In the genomic region with DNA sequence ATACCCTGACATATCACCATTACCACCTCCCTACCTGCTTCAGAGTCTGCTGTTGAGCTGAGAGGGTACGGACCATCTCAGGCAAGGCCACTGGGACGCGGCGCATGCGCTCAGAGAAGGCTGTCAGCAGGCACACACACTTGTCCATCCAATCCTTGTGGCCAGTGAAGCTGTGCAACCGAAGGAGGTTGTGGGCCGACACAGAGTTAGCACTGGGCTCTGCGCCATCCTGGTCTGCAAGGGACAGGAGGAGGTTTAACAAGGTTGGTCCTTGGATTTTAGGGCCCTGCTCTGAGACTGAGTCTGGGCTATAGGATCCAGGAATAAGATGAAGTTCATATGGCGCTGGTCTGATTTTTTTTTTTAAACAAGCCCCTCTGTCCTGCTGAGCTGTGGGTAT, we compare ENCODE assay signal across 24 mouse cellular contexts. TPM values are rescaled to one million over a fixed set of nuclear protein-coding genes. Genes with fewer than 3 reads are reported as not detected.
DNase-seq lines count a peak whose midpoint lies in the region; ATAC-seq and TF ChIP-seq lines count a peak whose summit lies in the region.
"Had no signal": no experiment of that assay in that cellular context is flagged by ENCODE, and none has a peak within 500 bp of the region (broad histone marks: within the 10 kb centered on the region; RNA-seq: fewer than 3 reads in every experiment).

No protein-coding gene starts in this region.

- no peak for ATAC-seq in forebrain, embryonic 13.5 days
- no peak for ATAC-seq in forebrain, embryonic 11.5 days (replicated peaks; ENCODE audit: low FRiP score)
- ATAC-seq in megakaryocyte, adult 5-6 weeks (ENCODE audit: poor library complexity, severe bottlenecking) = no peak
- ATAC-seq: forebrain, embryonic 14.5 days; forebrain, embryonic 16.5 days had no signal

- no peak overlapping the region for H3K27ac ChIP-seq in forebrain, embryonic 13.5 days
- H3K27ac ChIP-seq in forebrain, embryonic 11.5 days (ENCODE audit: low read depth, low read length) = no peak overlapping the region
- no peak overlapping the region for H3K27ac ChIP-seq in testis, adult 2 months (ENCODE audit: control insufficient read depth, insufficient read depth, low read depth, low read length)
- H3K27ac ChIP-seq: embryonic facial prominence, embryonic 13.5 days; embryonic facial prominence, embryonic 15.5 days; forebrain, embryonic 10.5 days had no signal

- peak; percentile 55 to 58 for DNase-seq in cerebellum, postnatal 10 days
- DNase-seq in cerebellum, postnatal 4 days (ENCODE audit: low spot score in 2 of 2) = no peak
- no peak for DNase-seq in forebrain, embryonic 11.5 days (ENCODE audit: low spot score)
- DNase-seq in testis, postnatal 10 days (ENCODE audit: low spot score) = no peak
- DNase-seq: adrenal gland, adult 2 months; adrenal gland, postnatal 10 days; adrenal gland, postnatal 25 days; cerebellum, adult 11 months; cerebellum, adult 18-20 months; cerebellum, postnatal 25 days; embryo, embryonic 11 days had no signal

- peaks cover 7% of the 10 kb centered on the region for H3K4me1 ChIP-seq in forebrain, embryonic 13.5 days
- H3K4me1 ChIP-seq in forebrain, embryonic 11.5 days (replicated peaks; ENCODE audit: control insufficient read depth, insufficient read depth, low read length) = 0 out of 2 replicates have a peak, but pooled peaks cover 2% of the 10 kb centered on the region
- H3K4me1 ChIP-seq in megakaryocyte, embryonic 14.5 days = peaks cover 3% of the 10 kb centered on the region; the same call in 1 of the 2 replicates
- peaks cover 1% of the 10 kb centered on the region; the same call in 1 of the 2 replicates for H3K4me1 ChIP-seq in testis, adult 2 months (ENCODE audit: control insufficient read depth, insufficient read depth, low read length)

- TF ChIP-seq POLR2A in testis, adult 2 months (IDR thresholded peaks at IDR 0.05; ENCODE audit: control insufficient read depth, low read depth, low read length) = 0 out of 2 replicates have a peak, but pooled peaks have one; percentile 4

- 91% methylated on average over 9 of the region's 9 CpGs for WGBS in forebrain, embryonic 13.5 days
- 92% methylated on average over 9 of the region's 9 CpGs for WGBS in forebrain, embryonic 11.5 days

- no peak for TF ChIP-seq CTCF in testis, adult 2 months (IDR thresholded peaks at IDR 0.05; ENCODE audit: control insufficient read depth, insufficient read depth, insufficient replicate concordance, low read depth, low read length)

- H3K9ac ChIP-seq in forebrain, embryonic 13.5 days = 0 out of 2 replicates have a peak overlapping the region, but pooled peaks have one; percentile 2
- H3K9ac ChIP-seq in forebrain, embryonic 11.5 days (ENCODE audit: low read length) = no peak overlapping the region
- H3K9ac ChIP-seq: embryonic facial prominence, embryonic 13.5 days; embryonic facial prominence, embryonic 15.5 days had no signal

- no peak overlapping the region for H3K4me2 ChIP-seq in forebrain, embryonic 13.5 days
- H3K4me2 ChIP-seq in forebrain, embryonic 11.5 days (ENCODE audit: low read depth, low read length, severe bottlenecking) = no peak overlapping the region
- H3K4me2 ChIP-seq: embryonic facial prominence, embryonic 13.5 days; embryonic facial prominence, embryonic 15.5 days had no signal

- H3K36me3 ChIP-seq in forebrain, embryonic 13.5 days (ENCODE audit: poor library complexity, severe bottlenecking) = no peaks in the 10 kb centered on the region
- no peaks in the 10 kb centered on the region for H3K36me3 ChIP-seq in forebrain, embryonic 11.5 days (ENCODE audit: control insufficient read depth, insufficient read depth, low read length)
- no peaks in the 10 kb centered on the region for H3K36me3 ChIP-seq in megakaryocyte, embryonic 14.5 days (replicated peaks; ENCODE audit: low read length)
- H3K36me3 ChIP-seq in testis, adult 2 months (ENCODE audit: control insufficient read depth, insufficient read depth, low read length) = no peaks in the 10 kb centered on the region
- H3K36me3 ChIP-seq: embryonic facial prominence, embryonic 13.5 days; embryonic facial prominence, embryonic 15.5 days; forebrain, embryonic 10.5 days had no signal

- peaks cover 38% of the 10 kb centered on the region for H3K27me3 ChIP-seq in forebrain, embryonic 13.5 days
- H3K27me3 ChIP-seq in forebrain, embryonic 11.5 days (ENCODE audit: control insufficient read depth, insufficient read depth, low read length) = peaks cover 5% of the 10 kb centered on the region
- peaks cover 99% of the 10 kb centered on the region for H3K27me3 ChIP-seq in megakaryocyte, embryonic 14.5 days (replicated peaks)
- no peaks in the 10 kb centered on the region for H3K27me3 ChIP-seq in testis, adult 2 months (ENCODE audit: control insufficient read depth, insufficient read depth, low read length)

- H3K4me3 ChIP-seq in forebrain, embryonic 13.5 days = no peak overlapping the region
- no peak overlapping the region for H3K4me3 ChIP-seq in forebrain, embryonic 11.5 days (ENCODE audit: low read depth, low read length)
- peak overlapping the region; percentile 8 for H3K4me3 ChIP-seq in megakaryocyte, embryonic 14.5 days (replicated peaks)
- peak overlapping the region; percentile 1; the same call in 1 of the 2 replicates for H3K4me3 ChIP-seq in testis, adult 2 months (ENCODE audit: control insufficient read depth, low read depth, low read length)
- H3K4me3 ChIP-seq: embryonic facial prominence, embryonic 13.5 days; embryonic facial prominence, embryonic 15.5 days; erythroblast, embryonic 14.5 days; forebrain, embryonic 10.5 days had no signal

- no peaks in the 10 kb centered on the region for H3K9me3 ChIP-seq in forebrain, embryonic 13.5 days (replicated peaks)
- no peaks in the 10 kb centered on the region for H3K9me3 ChIP-seq in forebrain, embryonic 11.5 days (ENCODE audit: control insufficient read depth, low read length)
- no peaks in the 10 kb centered on the region for H3K9me3 ChIP-seq in megakaryocyte, embryonic 14.5 days
- H3K9me3 ChIP-seq: embryonic facial prominence, embryonic 13.5 days; embryonic facial prominence, embryonic 15.5 days; forebrain, embryonic 10.5 days had no signal

RNA-seq across cellular contexts. Expression of a gene that starts 5.6 kb away (rescaled TPM):
- 0.18 TPM in 1 of 2 replicates, not detected in the other for polyA plus RNA-seq in forebrain, embryonic 13.5 days (2015; fragmentation: Nextera tagmentation; extraction: Ambion mirVana)
- polyA plus RNA-seq in forebrain, embryonic 11.5 days (2014; fragmentation: Nextera tagmentation; extraction: Ambion mirVana) = 0.17 TPM in 1 of 2 replicates, not detected in the other
- polyA plus RNA-seq in megakaryocyte, embryonic 14.5 days (2012; ENCODE audit: insufficient read depth, low replicate concordance) = not detected in 2 replicates
- not detected in 2 replicates for total RNA-seq in megakaryocyte, adult 5-6 weeks (2015)
- not detected in 2 replicates for total RNA-seq in megakaryocyte, adult 5-6 weeks (2017)
- polyA plus RNA-seq in testis, adult 2 months (2012; rRNA removed) = 1,087 and 1,277 TPM in 2 replicates
- total RNA-seq: adrenal gland, adult 2 months; adrenal gland, postnatal 10 days; adrenal gland, postnatal 25 days; common myeloid progenitor, adult 5-6 weeks; MEL had no signal
- polyA plus RNA-seq: adrenal gland, adult 2 months; C2C12; erythroblast, embryonic 14.5 days; forebrain, embryonic 10.5 days had no signal

RNA-seq across cellular contexts. Expression of a gene that starts 6.4 kb away (rescaled TPM):
- polyA plus RNA-seq in forebrain, embryonic 13.5 days (2015; fragmentation: Nextera tagmentation; extraction: Ambion mirVana) = 5.4 and 8.4 TPM in 2 replicates
- polyA plus RNA-seq in forebrain, embryonic 11.5 days (2014; fragmentation: Nextera tagmentation; extraction: Ambion mirVana) = 13.0 and 17.4 TPM in 2 replicates
- not detected in 2 replicates for polyA plus RNA-seq in megakaryocyte, embryonic 14.5 days (2012; ENCODE audit: insufficient read depth, low replicate concordance)
- 0.96 and 0.98 TPM in 2 replicates for total RNA-seq in megakaryocyte, adult 5-6 weeks (2015)
- total RNA-seq in megakaryocyte, adult 5-6 weeks (2017) = 0.16 TPM in 1 of 2 replicates, not detected in the other
- 3.4 and 5.1 TPM in 2 replicates for polyA plus RNA-seq in testis, adult 2 months (2012; rRNA removed)
- total RNA-seq: common myeloid progenitor, adult 5-6 weeks had no signal

RNA-seq across cellular contexts. Expression of a gene that starts 19.4 kb away (rescaled TPM):
- polyA plus RNA-seq in forebrain, embryonic 13.5 days (2015; fragmentation: Nextera tagmentation; extraction: Ambion mirVana) = 0.15 and 0.34 TPM in 2 replicates
- polyA plus RNA-seq in forebrain, embryonic 11.5 days (2014; fragmentation: Nextera tagmentation; extraction: Ambion mirVana) = 0.48 and 0.64 TPM in 2 replicates
- not detected in 2 replicates for polyA plus RNA-seq in megakaryocyte, embryonic 14.5 days (2012; ENCODE audit: insufficient read depth, low replicate concordance)
- total RNA-seq in megakaryocyte, adult 5-6 weeks (2015) = not detected in 2 replicates
- not detected in 2 replicates for total RNA-seq in megakaryocyte, adult 5-6 weeks (2017)
- 1.7 and 1.8 TPM in 2 replicates for polyA plus RNA-seq in testis, adult 2 months (2012; rRNA removed)
- total RNA-seq: common myeloid progenitor, adult 5-6 weeks; MEL had no signal
- polyA plus RNA-seq: erythroblast, embryonic 14.5 days had no signal

RNA-seq across cellular contexts. Expression of a gene that starts 41.2 kb away (rescaled TPM):
- 2.2 and 2.5 TPM in 2 replicates for polyA plus RNA-seq in forebrain, embryonic 13.5 days (2015; fragmentation: Nextera tagmentation; extraction: Ambion mirVana)
- 1.9 and 4.8 TPM in 2 replicates for polyA plus RNA-seq in forebrain, embryonic 11.5 days (2014; fragmentation: Nextera tagmentation; extraction: Ambion mirVana)
- not detected in 2 replicates for polyA plus RNA-seq in megakaryocyte, embryonic 14.5 days (2012; ENCODE audit: insufficient read depth, low replicate concordance)
- total RNA-seq in megakaryocyte, adult 5-6 weeks (2015) = 0.23 TPM in 1 of 2 replicates, not detected in the other
- 0.20 TPM in 1 of 2 replicates, not detected in the other for total RNA-seq in megakaryocyte, adult 5-6 weeks (2017)
- 193 and 197 TPM in 2 replicates for polyA plus RNA-seq in testis, adult 2 months (2012; rRNA removed)
- polyA plus RNA-seq: C2C12; erythroblast, embryonic 14.5 days had no signal

Comparison
In these comparisons a context has a peak if more than half of its experiments do, and no peak if none do; other contexts are left out.
1. DNase-seq: peak in cerebellum, postnatal 10 days (2 of 2); none in cerebellum, postnatal 4 days (0 of 2), forebrain, embryonic 11.5 days (single experiment) and testis, postnatal 10 days (single experiment).
2. H3K4me3 ChIP-seq: peak in megakaryocyte, embryonic 14.5 days (single experiment) and testis, adult 2 months (single experiment); none in forebrain, embryonic 13.5 days (single experiment) and forebrain, embryonic 11.5 days (single experiment).
3. RNA of a gene that starts 5.6 kb away (polyA plus RNA-seq): 1,087 to 1,277 TPM in testis, adult 2 months; 0.18 TPM in forebrain, embryonic 13.5 days, 0.17 TPM in forebrain, embryonic 11.5 days and not detected in megakaryocyte, embryonic 14.5 days; every median in the first group is over 100 times any median in the second.